Mouse (Mus musculus) limb, embryonic 11.5 days (tissue): ENCODE results near the gene D430019H16Rik. TPM values are rescaled to one million over a fixed set of nuclear protein-coding genes. Genes with fewer than 3 reads are reported as not detected.

Experiments used
- ATAC-seq: fragments of 200-750 bp; cut with Nextera tagmentation; 2 replicates; pipeline ENCODE4 v1.8.0; 2017; ENCODE audit warnings: low read depth; ENCODE audit not compliant: insufficient number of reproducible peaks, low FRiP score, low TSS enrichment
- DNase-seq: peaks from one replicate; pipeline ENCODE4 v3.0.0-alpha.2; 2015; ENCODE audit warnings: low spot score
- H3K27ac ChIP-seq: fragments of 300-500 bp; sonication (generic); replicated peaks from 2 replicates; pipeline ENCODE4 v1.5.1; 2014; ENCODE audit warnings: low read depth, mild to moderate bottlenecking, low read length
- H3K27me3 ChIP-seq: fragments of 300-500 bp; sonication (generic); 2 replicates; pipeline ENCODE4 v1.6.1; 2014; ENCODE audit warnings: mild to moderate bottlenecking, low read length, mixed read lengths; ENCODE audit not compliant: control insufficient read depth, insufficient read depth
- H3K36me3 ChIP-seq: fragments of 300-500 bp; sonication (generic); 2 replicates; pipeline ENCODE4 v1.6.1; 2014; ENCODE audit warnings: mild to moderate bottlenecking, low read length, moderate library complexity, mixed read lengths; ENCODE audit not compliant: control insufficient read depth, insufficient read depth
- H3K4me1 ChIP-seq: fragments of 300-500 bp; sonication (generic); 2 replicates; pipeline ENCODE4 v1.6.1; 2014; ENCODE audit warnings: low read length, mixed read lengths; ENCODE audit not compliant: control insufficient read depth, insufficient read depth
- H3K4me2 ChIP-seq: fragments of 300-500 bp; sonication (generic); 2 replicates; pipeline ENCODE4 v1.6.1; 2014; ENCODE audit warnings: low read depth, mild to moderate bottlenecking, moderate library complexity; ENCODE audit not compliant: severe bottlenecking
- H3K4me3 ChIP-seq: fragments of 300-500 bp; sonication (generic); 2 replicates; pipeline ENCODE4 v1.5.1; 2014; ENCODE audit warnings: low read depth, low read length
- H3K9ac ChIP-seq: fragments of 300-500 bp; sonication (generic); 2 replicates; pipeline ENCODE4 v1.6.1; 2014; ENCODE audit warnings: mild to moderate bottlenecking, low read length
- H3K9me3 ChIP-seq: fragments of 300-500 bp; sonication (generic); 2 replicates; pipeline ENCODE4 v1.6.1; 2016; ENCODE audit warnings: low read length; ENCODE audit not compliant: control insufficient read depth
- WGBS: fragments of 180-500 bp; shearing (Covaris S2); extraction: QIAGEN DNeasy Blood & Tissue Kit; methylation state at CpG from one replicate; pipeline ENCODE4 v1.1.7; 2014; 5-methylcytosine and 5-hydroxymethylcytosine counted together
- polyA plus RNA-seq: library from polyadenylated mRNA; unstranded; fragments of >200 nt; fragmentation: Nextera tagmentation; extraction: Ambion mirVana; gene quantifications from 2 replicates; pipeline ENCODE4 v1.2.1, GENCODE M21; 2014

The D430019H16Rik gene
- polyA plus RNA-seq, result 4.1 and 4.7 TPM in 2 replicates

GRCm38 (mm10) chr12:105453670-105454257 is at the start of gene D430019H16Rik:
TSS of gene D430019H16Rik (plus strand) at chr12:105453856.
- peak; percentile 95 for DNase-seq
- Histone ChIP-seq H3K9ac (peak within 1 kb of the TSS; percentile 53), H3K27me3 (no peaks in the 10 kb centered on the region), H3K4me2 (peak within 1 kb of the TSS; percentile 71), H3K4me1 (peaks cover 16% of the 10 kb centered on the region), H3K9me3 (no peaks in the 10 kb centered on the region), H3K4me3 (peak within 1 kb of the TSS; percentile 69), H3K36me3 (no peaks in the 10 kb centered on the region), H3K27ac (peak within 1 kb of the TSS; percentile 45; the same call in 1 of the 2 replicates)
- peak; percentile 89 for ATAC-seq
- WGBS, result under 1% methylated on average over 38 of the region's 38 CpGs

- H3K27me3 ChIP-seq, result no peaks in the 10 kb centered on the region
- H3K4me3 ChIP-seq, result no peak overlapping the region
- no peak overlapping the region for H3K9ac ChIP-seq
- H3K4me2 ChIP-seq, result no peak overlapping the region
- no peak overlapping the region for H3K27ac ChIP-seq
- ATAC-seq, result no peak
- no peaks in the 10 kb centered on the region for H3K36me3 ChIP-seq
- WGBS, result 73% methylated on average over 6 of the region's 6 CpGs
- no peaks in the 10 kb centered on the region for H3K4me1 ChIP-seq
- DNase-seq, result no peak
- H3K9me3 ChIP-seq, result no peaks in the 10 kb centered on the region
Measured at GRCm38 (mm10) chr12:105406008-105406407, 47.6 kb upstream of the D430019H16Rik start.

GRCm38 (mm10) chr12:105413909-105414308 is 39.7 kb upstream of the D430019H16Rik start:
- ATAC-seq (no peak), DNase-seq (no peak)
- Histone ChIP-seq H3K9ac (no peak overlapping the region), H3K4me1 (no peaks in the 10 kb centered on the region), H3K27ac (no peak overlapping the region), H3K36me3 (no peaks in the 10 kb centered on the region), H3K4me3 (no peak overlapping the region), H3K27me3 (no peaks in the 10 kb centered on the region), H3K4me2 (no peak overlapping the region), H3K9me3 (no peaks in the 10 kb centered on the region)
- WGBS, result 91% methylated on average over 8 of the region's 8 CpGs

GRCm38 (mm10) chr12:105420476-105420875 is 33.2 kb upstream of the D430019H16Rik start:
- Histone ChIP-seq H3K9me3 (no peaks in the 10 kb centered on the region), H3K4me3 (no peak overlapping the region), H3K27me3 (no peaks in the 10 kb centered on the region), H3K4me1 (no peaks in the 10 kb centered on the region), H3K4me2 (no peak overlapping the region), H3K9ac (no peak overlapping the region), H3K36me3 (no peaks in the 10 kb centered on the region), H3K27ac (no peak overlapping the region)
- DNase-seq (no peak), ATAC-seq (no peak)
- WGBS, result 35% methylated on average over 6 of the region's 6 CpGs

- Histone ChIP-seq H3K9me3 (no peaks in the 10 kb centered on the region), H3K27me3 (no peaks in the 10 kb centered on the region), H3K27ac (no peak overlapping the region), H3K4me1 (no peaks in the 10 kb centered on the region), H3K4me3 (no peak overlapping the region), H3K36me3 (no peaks in the 10 kb centered on the region), H3K9ac (no peak overlapping the region), H3K4me2 (no peak overlapping the region)
- 80% methylated on average over 7 of the region's 7 CpGs for WGBS
- DNase-seq (no peak), ATAC-seq (no peak)
Measured at GRCm38 (mm10) chr12:105426541-105426940, 27.1 kb upstream of the D430019H16Rik start.

GRCm38 (mm10) chr12:105427039-105427757 is 26.5 kb upstream of the D430019H16Rik start:
- Histone ChIP-seq H3K4me2 (no peak overlapping the region), H3K4me3 (no peak overlapping the region), H3K9me3 (no peaks in the 10 kb centered on the region), H3K27ac (no peak overlapping the region), H3K36me3 (no peaks in the 10 kb centered on the region), H3K27me3 (no peaks in the 10 kb centered on the region), H3K4me1 (no peaks in the 10 kb centered on the region), H3K9ac (no peak overlapping the region)
- peak; percentile 81 for DNase-seq
- peak; percentile 33; the same call in 1 of the 2 replicates for ATAC-seq
- WGBS, result 29% methylated on average over 10 of the region's 10 CpGs

- H3K27ac ChIP-seq, result no peak overlapping the region
- no peak overlapping the region for H3K4me3 ChIP-seq
- no peak overlapping the region for H3K4me2 ChIP-seq
- ATAC-seq, result no peak
- no peaks in the 10 kb centered on the region for H3K4me1 ChIP-seq
- H3K36me3 ChIP-seq, result no peaks in the 10 kb centered on the region
- WGBS, result 59% methylated on average over 3 of the region's 3 CpGs
- no peaks in the 10 kb centered on the region for H3K27me3 ChIP-seq
- no peak overlapping the region for H3K9ac ChIP-seq
- no peaks in the 10 kb centered on the region for H3K9me3 ChIP-seq
- DNase-seq, result no peak
Measured at GRCm38 (mm10) chr12:105431872-105432271, 21.8 kb upstream of the D430019H16Rik start.

- no peak for DNase-seq
- H3K4me3 ChIP-seq, result no peak overlapping the region
- H3K9me3 ChIP-seq, result no peaks in the 10 kb centered on the region
- no peak for ATAC-seq
- H3K9ac ChIP-seq, result no peak overlapping the region
- H3K27ac ChIP-seq, result no peak overlapping the region
- no peaks in the 10 kb centered on the region for H3K27me3 ChIP-seq
- no peaks in the 10 kb centered on the region for H3K4me1 ChIP-seq
- no peak overlapping the region for H3K4me2 ChIP-seq
- no peaks in the 10 kb centered on the region for H3K36me3 ChIP-seq
- 84% methylated on average over 3 of the region's 3 CpGs for WGBS
Measured at GRCm38 (mm10) chr12:105432807-105433206, 20.8 kb upstream of the D430019H16Rik start.
